Mouse (Mus musculus) retina, postnatal 1 day (tissue): ENCODE data around the gene Trp73.

Experiments used
- DNase-seq: peaks from one replicate; pipeline ENCODE4 v3.0.0-alpha.2; 2012

Trp73 gene

DNA sequence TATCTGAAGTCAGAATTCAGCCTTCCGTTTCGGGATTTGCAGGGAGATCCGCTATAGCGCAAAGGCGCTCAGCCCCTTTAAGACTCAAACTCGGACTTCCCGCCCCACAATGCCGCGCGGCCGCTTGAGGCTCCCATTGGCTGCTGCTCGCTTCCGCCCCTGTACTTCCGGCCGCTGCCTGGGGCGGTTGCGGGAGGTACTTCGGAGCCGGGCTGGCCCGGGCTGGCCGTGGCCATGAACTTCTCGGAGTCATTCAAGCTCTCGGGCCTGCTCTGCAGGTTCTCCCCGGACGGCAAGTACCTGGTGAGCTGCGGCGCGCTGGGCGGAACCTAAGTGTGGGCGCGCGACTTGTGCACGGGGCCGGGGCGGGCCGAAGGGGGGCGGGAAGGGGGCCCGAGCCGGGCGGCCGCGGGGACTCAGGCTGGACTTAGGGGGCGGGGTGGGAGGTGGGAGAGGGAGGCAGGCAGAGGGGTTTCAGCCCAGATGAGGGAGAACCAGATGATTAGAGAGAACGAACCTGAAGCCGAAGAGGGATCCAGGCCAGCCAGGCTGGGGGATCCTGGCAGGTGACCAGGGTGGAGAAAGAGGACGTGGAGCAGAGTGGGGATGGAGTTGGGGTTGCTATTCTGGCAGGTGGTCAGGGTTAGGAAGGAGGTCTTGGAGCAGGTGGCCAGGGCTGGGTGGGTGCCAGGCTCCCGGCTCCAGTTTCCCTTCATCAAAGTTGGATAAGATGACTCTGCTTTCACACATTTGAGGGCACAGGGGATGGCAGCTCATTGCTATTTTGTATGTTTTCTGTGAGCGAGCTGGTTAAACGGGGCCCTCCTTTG is 2.4 kb upstream of the Trp73 start, which contains the start of gene Wrap73:
Gene Wrap73, plus strand, starts transcription at position 162 of the 830 bp plus-strand sequence.
- peak; percentile 95 for DNase-seq

DNA sequence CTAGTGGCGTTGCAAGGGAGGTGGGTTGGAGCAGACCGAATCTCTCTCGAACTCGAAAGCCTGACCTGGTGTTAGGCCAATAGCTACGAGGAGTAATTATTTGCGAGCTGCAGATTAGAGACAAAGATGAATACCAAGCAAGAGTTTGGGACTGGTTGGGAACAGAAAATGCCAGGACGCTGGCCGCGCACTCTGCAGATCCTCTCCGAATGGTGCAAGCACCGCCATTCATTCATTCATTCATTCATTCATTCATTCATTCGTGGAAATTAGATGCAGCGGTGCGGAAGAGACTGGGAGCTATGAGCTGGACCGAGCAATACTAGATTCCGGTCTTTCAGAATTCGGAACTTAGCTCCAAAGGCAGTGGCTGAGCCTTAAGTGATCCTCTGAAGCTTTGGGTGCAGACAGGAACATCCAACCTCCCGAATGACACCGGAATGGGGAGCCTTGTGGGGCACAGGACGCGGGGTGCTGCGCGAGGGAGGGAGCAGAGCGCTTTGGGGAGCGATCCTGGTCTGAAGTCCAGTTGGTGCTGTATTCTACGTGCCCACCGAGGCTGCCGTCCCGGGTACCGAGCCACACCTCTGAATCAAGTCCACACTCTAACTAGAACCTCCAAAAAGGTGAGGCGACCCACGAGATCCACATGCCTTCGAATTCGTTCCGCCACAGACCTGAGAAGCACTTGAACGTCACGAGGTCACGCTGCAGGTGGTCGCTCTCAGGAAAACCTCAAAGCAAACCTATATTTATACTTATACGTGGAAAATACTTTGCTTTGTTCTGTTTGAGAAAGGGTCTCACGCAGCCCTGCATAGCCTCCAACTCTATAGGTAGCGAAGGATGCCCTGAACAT is 1.2 kb upstream of the Trp73 start:
- DNase-seq: peak; percentile 34

GRCm38 (mm10) chr4:154140213-154141008 is 403 bp upstream of the Trp73 start:
- peak; percentile 37 for DNase-seq

DNA sequence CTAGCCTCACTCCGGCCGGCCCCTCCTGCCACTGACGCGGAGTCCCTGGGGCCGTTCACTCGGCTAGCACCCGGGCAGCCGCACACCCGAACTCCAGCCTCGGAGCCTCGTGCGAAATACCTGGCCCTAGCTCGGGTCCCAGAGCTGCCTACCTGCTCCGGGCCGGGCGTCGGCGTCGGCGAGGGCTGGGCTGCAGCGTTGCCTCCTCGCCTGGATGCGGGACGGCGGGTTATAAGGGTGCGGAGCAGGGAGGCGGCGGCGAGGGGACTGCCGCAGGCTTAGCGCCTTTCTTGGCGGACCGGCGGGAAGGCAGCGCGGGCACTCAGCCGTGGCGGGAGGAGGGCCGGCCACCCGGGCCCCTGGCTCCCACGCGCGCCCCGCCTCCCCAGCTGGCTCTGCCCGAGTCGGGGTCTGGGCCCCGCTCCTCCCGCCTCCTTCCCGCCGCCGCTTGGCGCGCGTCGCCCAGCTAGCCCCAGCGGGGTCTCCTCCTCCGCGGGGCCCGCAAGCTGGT is 282 bp downstream of the Trp73 start:
- DNase-seq: peak; percentile 73

GRCm38 (mm10) chr4:154137139-154137538 is 2.9 kb downstream of the Trp73 start:
- no peak for DNase-seq

- no peak for DNase-seq
Observed at GRCm38 (mm10) chr4:154134803-154135202, 5.2 kb downstream of the Trp73 start.

DNA sequence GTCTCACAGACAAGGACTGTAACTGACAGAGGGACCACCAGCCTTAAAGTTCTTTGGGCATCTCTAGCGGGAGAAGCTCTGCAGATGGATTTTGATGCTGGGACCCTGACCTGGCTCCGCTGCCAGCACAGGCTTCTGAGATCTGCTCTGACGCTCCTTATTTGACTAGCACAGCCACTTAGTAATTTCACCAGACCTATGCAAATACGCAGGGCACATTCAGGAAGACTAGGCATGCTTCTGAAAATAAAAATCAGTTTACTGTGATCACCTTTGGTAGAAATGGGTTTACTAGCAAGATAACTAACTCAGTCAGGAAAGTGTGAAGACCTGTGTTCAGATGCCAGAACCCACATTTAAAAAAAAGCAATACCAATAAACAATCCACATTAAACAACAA is 8.1 kb downstream of the Trp73 start:
- DNase-seq: no peak

- no peak for DNase-seq
Observed at GRCm38 (mm10) chr4:154129950-154130349, 10.1 kb downstream of the Trp73 start.

DNA sequence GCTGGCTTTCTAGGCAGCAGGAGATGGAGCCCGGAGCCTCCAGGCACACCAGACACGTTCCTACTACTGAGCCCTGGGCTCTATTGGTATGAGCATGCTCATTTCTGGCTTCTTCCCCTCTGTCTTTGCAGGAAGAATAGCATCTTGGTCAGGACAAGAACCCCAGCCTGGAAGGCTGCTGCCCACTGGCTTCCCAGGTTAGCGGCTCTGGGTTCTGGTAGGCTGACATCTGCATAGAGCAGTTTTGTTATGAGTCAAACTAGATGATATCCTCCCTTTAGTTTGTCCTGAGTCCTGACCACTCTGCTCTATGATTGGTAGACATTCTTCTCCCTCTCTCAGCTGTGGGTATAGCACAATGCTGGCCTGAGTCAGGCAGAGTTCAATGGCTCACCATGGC is 12.7 kb downstream of the Trp73 start:
- no peak for DNase-seq

DNA sequence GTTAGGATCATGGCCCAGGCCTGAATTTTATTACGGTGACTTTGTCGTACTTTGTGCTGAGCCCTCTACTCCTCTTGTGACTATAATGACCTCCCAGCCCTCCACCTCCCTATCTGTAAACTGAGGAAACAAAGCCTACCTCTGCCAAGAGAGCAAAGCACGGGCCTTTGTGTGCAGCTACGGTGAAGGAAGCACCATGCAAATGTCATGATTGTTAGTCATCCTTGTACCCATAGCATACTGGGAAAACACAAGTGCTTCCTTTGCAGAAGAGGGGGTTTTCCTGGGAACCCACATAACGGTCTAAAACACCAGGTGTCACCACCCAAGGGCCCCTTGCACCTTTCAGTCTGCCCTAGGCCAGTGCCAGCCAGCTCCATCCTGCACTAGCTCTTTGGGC is 14.8 kb downstream of the Trp73 start:
- DNase-seq: no peak

DNA sequence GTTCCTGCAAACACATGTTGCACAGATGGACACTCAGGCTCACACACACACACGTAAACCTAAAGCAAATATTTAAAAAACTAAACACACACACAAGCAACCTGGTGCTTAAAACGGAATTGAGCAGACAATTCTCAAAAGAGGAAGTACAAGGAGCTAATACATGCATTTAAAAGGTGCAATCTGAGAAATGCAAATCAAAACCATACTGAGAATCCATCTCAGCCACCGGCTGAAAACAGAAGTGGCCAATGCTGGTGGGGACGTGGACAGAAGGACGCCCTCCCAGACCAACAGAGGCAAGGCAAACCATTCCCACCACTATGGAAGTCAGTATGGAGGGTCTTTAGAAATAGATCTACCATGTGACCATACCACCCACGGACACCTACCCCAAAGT is 16.5 kb downstream of the Trp73 start:
- no peak for DNase-seq

DNA sequence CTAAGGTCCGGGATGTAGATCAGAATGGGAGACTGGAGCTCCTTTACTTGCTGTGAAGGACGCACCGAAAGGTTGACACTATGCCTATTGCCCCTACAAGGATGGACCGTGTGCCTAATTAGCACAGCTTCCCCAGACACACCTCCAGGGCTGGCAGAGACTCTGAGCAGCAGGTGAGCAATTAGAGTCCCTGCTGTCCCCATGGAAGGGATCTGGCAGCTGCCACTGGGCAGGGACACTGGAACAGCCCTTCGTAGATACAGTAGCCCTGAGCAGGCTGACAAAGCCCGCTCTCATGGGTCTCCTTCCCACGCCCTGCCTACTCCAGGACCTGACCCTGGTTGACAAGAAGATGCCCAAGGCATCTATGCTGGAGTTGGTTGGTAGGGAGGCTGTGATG is 17.6 kb downstream of the Trp73 start:
- DNase-seq: no peak

GRCm38 (mm10) chr4:154121800-154122199 is 18.2 kb downstream of the Trp73 start:
- no peak for DNase-seq

GRCm38 (mm10) chr4:154119208-154119607 is 20.8 kb downstream of the Trp73 start:
- no peak for DNase-seq

- DNase-seq: peak; percentile 28
Observed at GRCm38 (mm10) chr4:154118782-154119181, 21.2 kb downstream of the Trp73 start.

DNA sequence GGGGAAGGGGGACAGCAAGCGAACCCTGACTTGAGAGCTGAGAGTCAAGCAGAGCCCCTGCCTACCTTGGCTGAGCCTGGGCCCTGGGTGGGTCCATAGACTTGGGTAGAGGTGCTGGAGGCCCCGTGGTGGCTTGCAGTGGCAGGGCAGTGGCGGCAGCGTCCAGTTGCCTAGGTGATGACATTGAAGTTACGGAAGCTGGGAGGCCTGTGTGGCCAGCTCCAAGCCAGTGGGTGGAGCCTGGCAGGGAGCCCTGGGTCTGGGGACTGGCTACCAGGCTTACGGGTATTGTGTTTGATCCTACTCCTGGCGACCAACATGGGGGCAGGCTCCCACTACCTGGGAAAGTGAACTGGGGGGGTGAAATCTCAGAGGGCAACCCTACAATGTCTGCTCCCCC is 23.6 kb downstream of the Trp73 start:
- no peak for DNase-seq

DNA sequence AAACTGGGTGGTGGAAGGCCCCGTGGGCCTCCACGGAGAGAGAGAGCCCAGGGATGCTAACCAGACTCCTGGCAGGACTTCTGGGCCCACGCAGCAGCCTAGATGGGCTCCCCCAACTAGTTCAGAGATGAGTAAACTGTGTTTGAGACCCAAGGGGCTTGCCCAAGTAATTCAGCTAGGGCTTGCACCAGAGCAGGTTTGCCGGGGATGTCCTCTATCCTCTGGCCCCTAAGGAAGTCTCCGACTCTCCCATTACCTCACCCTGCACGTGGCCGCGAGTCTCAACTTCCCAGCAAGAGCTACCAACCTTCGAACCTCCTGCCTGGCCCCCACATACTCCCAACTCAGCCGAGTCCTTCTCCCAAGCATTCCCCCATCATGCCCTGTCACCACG is 30.2 kb downstream of the Trp73 start:
- DNase-seq: no peak

DNA sequence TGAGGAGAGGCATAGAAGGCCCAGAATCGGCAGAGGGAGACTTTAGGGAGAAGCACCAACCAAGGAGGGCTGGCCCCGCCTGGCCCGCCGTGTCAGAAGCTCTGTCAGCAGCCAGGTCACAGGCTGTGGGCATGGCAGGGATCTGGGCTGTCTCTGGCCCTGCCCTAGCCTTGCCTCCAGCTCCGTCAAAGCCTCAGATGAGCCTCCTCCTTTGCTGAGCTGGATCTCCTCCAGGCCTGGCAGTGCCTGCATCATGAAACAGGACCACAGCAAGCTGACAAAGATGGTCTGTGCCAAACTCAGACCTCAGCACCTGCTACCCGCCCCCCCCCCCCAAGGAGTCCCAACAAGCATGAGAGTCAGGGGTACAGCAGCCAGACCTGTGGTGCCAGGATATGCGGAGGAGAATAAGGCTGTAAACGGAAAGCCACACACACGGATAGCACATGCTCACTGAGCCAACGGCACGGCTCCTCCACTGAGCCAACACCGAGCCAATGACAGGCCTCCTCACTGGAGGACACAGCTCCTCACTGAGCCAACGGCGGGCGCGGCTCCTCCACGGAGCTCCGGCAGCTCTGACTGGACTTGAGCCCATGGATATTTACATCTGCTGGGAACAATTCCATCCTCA is 30.7 kb downstream of the Trp73 start:
- DNase-seq: no peak

GRCm38 (mm10) chr4:154106497-154107061 is 33.4 kb downstream of the Trp73 start:
- no peak for DNase-seq

GRCm38 (mm10) chr4:154105381-154106001 is 34.5 kb downstream of the Trp73 start:
- peak; percentile 79 for DNase-seq

DNA sequence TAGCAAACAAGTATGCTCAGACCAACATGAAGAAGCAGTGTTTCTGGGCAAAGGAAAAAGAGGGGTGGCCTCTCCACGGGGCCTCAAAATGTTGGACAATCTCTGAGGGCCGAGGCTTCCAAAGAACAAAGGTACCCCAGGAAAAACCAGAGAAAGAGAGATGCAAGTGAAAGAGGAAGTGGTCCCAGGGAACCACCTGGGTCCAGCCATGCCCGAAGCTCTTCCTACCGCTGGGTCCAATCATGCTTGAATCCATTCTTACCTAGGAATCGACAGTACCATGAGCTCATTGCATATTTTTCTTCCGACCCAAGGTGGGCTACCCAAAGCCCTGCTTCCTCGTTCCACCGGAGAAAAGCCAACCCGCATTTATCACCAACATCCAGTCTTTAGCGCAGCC is 36.1 kb downstream of the Trp73 start:
- DNase-seq: no peak

DNA sequence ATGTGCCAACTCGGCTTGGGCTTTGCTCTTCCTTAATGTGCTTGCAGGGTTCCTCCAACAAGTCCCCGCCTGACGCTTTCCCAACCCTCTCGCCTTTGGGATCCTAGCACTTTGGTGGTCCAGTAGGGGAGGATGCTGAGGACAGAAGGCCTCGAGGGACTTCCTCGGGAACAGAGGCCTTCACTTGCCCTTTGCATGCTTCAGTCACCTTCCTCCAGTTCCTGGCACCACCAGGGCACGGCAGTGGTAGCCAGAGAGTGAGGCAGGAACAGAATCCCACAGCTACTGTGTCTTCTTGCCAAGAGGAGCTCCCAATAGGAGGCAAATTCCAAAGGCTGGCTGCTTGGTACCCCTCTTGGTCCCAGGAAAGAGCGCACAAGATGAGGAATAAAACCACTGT is 36.6 kb downstream of the Trp73 start:
- no peak for DNase-seq
